Mouse (Mus musculus) erythroblast, adult 5-6 weeks (primary cell): ENCODE measurements around the gene Smarca5. TPM values are rescaled to one million over a fixed set of nuclear protein-coding genes. Genes with fewer than 3 reads are reported as not detected.

Source experiments
- ATAC-seq: replicated peaks from 2 replicates; pipeline ENCODE4 v1.8.0; 2016; ENCODE audit warnings: moderate number of reproducible peaks, mild to moderate bottlenecking, moderate TSS enrichment, inconsistent platforms; ENCODE audit not compliant: poor library complexity, low FRiP score, severe bottlenecking
- total RNA-seq, 2 experiments: library from RNA; stranded (forward) in 1 of 2; stranded (reverse) in 1 of 2; fragments of 150-400 nt in 1 of 2; fragments of 200-764, 138-1000 nt in 1 of 2; gene quantifications; 2 replicates each; pipeline versions ENCODE4 v1.2.3 to v1.2.4; 2015 to 2017; ENCODE audit warnings: low replicate concordance in 2 of 2

Smarca5 gene
- total RNA-seq (2015; ENCODE audit: low replicate concordance), result 49.4 and 67.3 TPM in 2 replicates
- 59.6 and 168 TPM in 2 replicates for total RNA-seq (2017; ENCODE audit: low replicate concordance)

- ATAC-seq, result peak; percentile 95
Measured at GRCm38 (mm10) chr8:80739155-80739924, at the start of gene Smarca5. Gene Smarca5, minus strand, starts transcription at chr8:80739497.

GRCm38 (mm10) chr8:80784559-80784958 lies 45.3 kb upstream of the Smarca5 start:
- no peak for ATAC-seq

GRCm38 (mm10) chr8:80783271-80783670 lies 44.0 kb upstream of the Smarca5 start:
- ATAC-seq, result no peak

GRCm38 (mm10) chr8:80781338-80781737 lies 42.0 kb upstream of the Smarca5 start:
- no peak for ATAC-seq

- no peak for ATAC-seq
Measured at GRCm38 (mm10) chr8:80780271-80780670, 41.0 kb upstream of the Smarca5 start.

- ATAC-seq, result no peak
Measured at GRCm38 (mm10) chr8:80776436-80776835, 37.1 kb upstream of the Smarca5 start.

- no peak for ATAC-seq
Measured at GRCm38 (mm10) chr8:80772732-80773460, 33.6 kb upstream of the Smarca5 start.

GRCm38 (mm10) chr8:80768451-80768850 lies 29.2 kb upstream of the Smarca5 start:
- ATAC-seq, result no peak

GRCm38 (mm10) chr8:80753017-80753715 lies 13.9 kb upstream of the Smarca5 start:
- peak; percentile 90 for ATAC-seq

- ATAC-seq, result no peak
Measured at GRCm38 (mm10) chr8:80752429-80752828, 13.1 kb upstream of the Smarca5 start.

GRCm38 (mm10) chr8:80749091-80749490 lies 9.8 kb upstream of the Smarca5 start:
- ATAC-seq, result no peak

GRCm38 (mm10) chr8:80739932-80740331 lies 635 bp upstream of the Smarca5 start:
- peak; percentile 26 for ATAC-seq

GRCm38 (mm10) chr8:80738388-80739154 lies 726 bp downstream of the Smarca5 start:
- ATAC-seq, result peak; percentile 65

GRCm38 (mm10) chr8:80738046-80738387 lies 1.3 kb downstream of the Smarca5 start:
- ATAC-seq, result peak; percentile 13

- ATAC-seq, result no peak
Measured at GRCm38 (mm10) chr8:80732326-80732725, 7.0 kb downstream of the Smarca5 start.

GRCm38 (mm10) chr8:80714461-80714860 lies 24.8 kb downstream of the Smarca5 start:
- no peak for ATAC-seq

GRCm38 (mm10) chr8:80710670-80711400 lies 28.5 kb downstream of the Smarca5 start:
- ATAC-seq, result peak; percentile 87

- ATAC-seq, result peak; percentile 91
Measured at GRCm38 (mm10) chr8:80688141-80688540, 51.2 kb downstream of the Smarca5 start.

- ATAC-seq, result peak; percentile 83
Measured at GRCm38 (mm10) chr8:80683756-80684335, 55.5 kb downstream of the Smarca5 start.
